Mouse (Mus musculus): ENCODE measurements at regions not wholly inside any gene's neighbourhood (a gene's known extent, or its start where the extent isn't known, plus 50 kb on each side); places are given as distances from the start of the nearest gene placed in this dataset.

GRCm38 (mm10) chr3:111494891-111495290 is 1244.1 kb upstream of the Prmt6 start:
- Histone ChIP-seq H3K27ac (replicated peaks; ENCODE audit: low read depth, low read length) (no peak overlapping the region), H3K9ac (replicated peaks; ENCODE audit: low read length) (no peak overlapping the region), H3K4me3 (ENCODE audit: low read depth, low read length) (no peak overlapping the region), H3K4me2 (ENCODE audit: low read depth, low read length) (no peak overlapping the region), H3K4me1 (ENCODE audit: control insufficient read depth, insufficient read depth, low read length) (no peaks in the 10 kb centered on the region), H3K27me3 (ENCODE audit: control insufficient read depth, insufficient read depth, low read length) (no peaks in the 10 kb centered on the region), H3K36me3 (replicated peaks; ENCODE audit: control insufficient read depth, insufficient read depth, low read depth, low read length) (no peaks in the 10 kb centered on the region), H3K9me3 (replicated peaks; ENCODE audit: control insufficient read depth, low read length) (no peaks in the 10 kb centered on the region)
- DNase-seq (ENCODE audit: low spot score) (peak; percentile 1), ATAC-seq (replicated peaks; ENCODE audit: insufficient number of reproducible peaks, low FRiP score, low TSS enrichment, low read depth) (no peak)
- WGBS: 67% methylated on average over 3 of the region's 3 CpGs

GRCm38 (mm10) chr3:111489606-111490005 is 1238.8 kb upstream of the Prmt6 start:
- no peak overlapping the region for H3K4me2 ChIP-seq (ENCODE audit: low read depth, low read length)
- no peak for DNase-seq (ENCODE audit: low spot score)
- no peaks in the 10 kb centered on the region for H3K4me1 ChIP-seq (ENCODE audit: control insufficient read depth, insufficient read depth, low read length)
- no peak for ATAC-seq (replicated peaks; ENCODE audit: insufficient number of reproducible peaks, low FRiP score, low TSS enrichment, low read depth)
- H3K9ac ChIP-seq (replicated peaks; ENCODE audit: low read length): no peak overlapping the region
- H3K4me3 ChIP-seq (ENCODE audit: low read depth, low read length): no peak overlapping the region
- H3K27me3 ChIP-seq (ENCODE audit: control insufficient read depth, insufficient read depth, low read length): no peaks in the 10 kb centered on the region
- H3K9me3 ChIP-seq (replicated peaks; ENCODE audit: control insufficient read depth, low read length): no peaks in the 10 kb centered on the region
- no peak overlapping the region for H3K27ac ChIP-seq (replicated peaks; ENCODE audit: low read depth, low read length)
- H3K36me3 ChIP-seq (replicated peaks; ENCODE audit: control insufficient read depth, insufficient read depth, low read depth, low read length): no peaks in the 10 kb centered on the region

GRCm38 (mm10) chr3:111488438-111488837 is 1237.6 kb upstream of the Prmt6 start:
- Histone ChIP-seq H3K27ac (replicated peaks; ENCODE audit: low read depth, low read length) (no peak overlapping the region), H3K4me2 (ENCODE audit: low read depth, low read length) (no peak overlapping the region), H3K4me1 (ENCODE audit: control insufficient read depth, insufficient read depth, low read length) (no peaks in the 10 kb centered on the region), H3K9ac (replicated peaks; ENCODE audit: low read length) (no peak overlapping the region), H3K27me3 (ENCODE audit: control insufficient read depth, insufficient read depth, low read length) (no peaks in the 10 kb centered on the region), H3K36me3 (replicated peaks; ENCODE audit: control insufficient read depth, insufficient read depth, low read depth, low read length) (no peaks in the 10 kb centered on the region), H3K9me3 (replicated peaks; ENCODE audit: control insufficient read depth, low read length) (no peaks in the 10 kb centered on the region), H3K4me3 (ENCODE audit: low read depth, low read length) (no peak overlapping the region)
- WGBS: 86% methylated on average over 2 of the region's 2 CpGs
- no peak for ATAC-seq (replicated peaks; ENCODE audit: insufficient number of reproducible peaks, low FRiP score, low TSS enrichment, low read depth)
- no peak for DNase-seq (ENCODE audit: low spot score)
